Mouse (Mus musculus): ENCODE data around the gene Ufd1.
A peak's percentile ranks its signal among the peaks of the same experiment; 100 is the strongest.
"Not testable (repeated sequence)": the region's sequence is repeated elsewhere in the genome, so short reads cannot be mapped to it uniquely, and the experiment has no call there.

Gene Ufd1

GRCm38 (mm10) chr16:18811032-18811431, 547 bp upstream of the Ufd1 start:
- DNase-seq, result no peak

GRCm38 (mm10) chr16:18812385-18812910, 869 bp downstream of the Ufd1 start:
- DNase-seq, result no peak

- no peak for DNase-seq
Measured at GRCm38 (mm10) chr16:18822356-18822755, 10.8 kb downstream of the Ufd1 start.

- no peak for DNase-seq
Measured at GRCm38 (mm10) chr16:18822925-18823324, 11.3 kb downstream of the Ufd1 start.

- DNase-seq, result peak; percentile 17 to 48
Measured at GRCm38 (mm10) chr16:18828630-18829029, 17.1 kb downstream of the Ufd1 start.

- peak; percentile 14 to 43 for DNase-seq
Measured at GRCm38 (mm10) chr16:18829102-18829501, 17.5 kb downstream of the Ufd1 start.

GRCm38 (mm10) chr16:18833486-18833885, 21.9 kb downstream of the Ufd1 start:
- no peak for DNase-seq

GRCm38 (mm10) chr16:18836073-18836467, 24.5 kb downstream of the Ufd1 start:
- DNase-seq, result no peak

GRCm38 (mm10) chr16:18836468-18837208, 25.1 kb downstream of the Ufd1 start, which contains the start of the genes 2510002D24Rik and Gm28539:
TSS of gene 2510002D24Rik (plus strand) at chr16:18836578.
TSS of gene Gm28539 (plus strand) at chr16:18836584.
- peak; percentile 96 to 98 for DNase-seq

GRCm38 (mm10) chr16:18838346-18838745, 26.8 kb downstream of the Ufd1 start:
- no peak for DNase-seq

- DNase-seq, result no peak
Measured at GRCm38 (mm10) chr16:18846301-18846820, 34.8 kb downstream of the Ufd1 start.

GRCm38 (mm10) chr16:18849521-18850190, 38.1 kb downstream of the Ufd1 start:
- DNase-seq, result not testable (repeated sequence)

- peak; percentile 14 to 22 for DNase-seq
Measured at GRCm38 (mm10) chr16:18858551-18858950, 47.0 kb downstream of the Ufd1 start.

GRCm38 (mm10) chr16:18860186-18860585, 48.6 kb downstream of the Ufd1 start:
- no peak for DNase-seq

GRCm38 (mm10) chr16:18870495-18870894, 58.9 kb downstream of the Ufd1 start:
- DNase-seq, result not testable (repeated sequence)

- DNase-seq, result no peak
Measured at GRCm38 (mm10) chr16:18876091-18876441, 64.5 kb downstream of the Ufd1 start.

GRCm38 (mm10) chr16:18876442-18877308, 65.1 kb downstream of the Ufd1 start, which contains the start of the genes Mrpl40 and Hira:
TSS of gene Mrpl40 (minus strand) at chr16:18876862.
TSS of gene Hira (plus strand) at chr16:18877037.
- DNase-seq, result peak; percentile 95 to 97

GRCm38 (mm10) chr16:18877386-18878090, 66.0 kb downstream of the Ufd1 start:
- peak; percentile 67 to 81 for DNase-seq

- no peak for DNase-seq
Measured at GRCm38 (mm10) chr16:18878091-18878720, 66.6 kb downstream of the Ufd1 start.

- DNase-seq, result no peak
Measured at GRCm38 (mm10) chr16:18884044-18884443, 72.5 kb downstream of the Ufd1 start.

All from kidney, postnatal 4 days (tissue).